In the genomic region with DNA sequence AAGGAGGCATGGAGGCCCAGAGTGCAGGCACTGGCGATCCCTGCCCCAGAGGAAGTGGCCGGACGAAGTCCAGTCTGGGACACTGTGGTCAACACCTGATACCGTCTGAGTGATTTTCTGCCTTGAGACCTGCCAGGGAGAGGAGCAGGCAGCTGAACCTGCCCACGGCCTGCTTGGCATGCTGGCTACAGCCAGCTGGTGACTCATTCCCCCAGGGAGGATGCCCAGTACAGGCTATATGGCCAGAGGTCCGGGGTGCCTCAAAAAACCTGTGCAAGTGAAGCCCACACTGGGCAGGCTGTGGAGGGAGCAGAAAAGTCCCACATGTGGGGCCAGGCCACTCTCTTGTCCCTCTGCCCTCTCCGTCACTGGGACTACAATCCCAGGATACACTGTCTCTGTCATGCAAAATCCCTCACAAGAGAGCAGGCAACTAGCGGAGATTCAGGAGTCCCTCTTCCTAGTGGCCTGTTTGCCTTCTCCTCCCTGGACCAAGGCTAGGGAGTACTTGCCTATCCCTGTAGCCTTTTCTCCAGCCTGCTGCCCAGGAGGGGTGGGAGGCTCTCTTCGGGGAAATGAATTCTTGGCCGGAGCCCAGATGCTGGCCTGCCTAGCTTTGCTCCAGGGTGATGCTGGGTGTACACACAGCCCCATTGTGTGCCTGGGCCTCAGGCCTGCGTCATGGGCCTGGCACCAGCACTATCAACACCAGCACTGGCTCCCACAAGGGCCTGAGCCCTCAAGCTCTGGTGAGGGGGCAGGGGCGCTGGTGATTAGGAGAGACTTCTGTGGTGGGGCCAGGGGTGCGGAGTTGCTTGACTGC, we compare ENCODE assay signal across 8 mouse cellular contexts. TPM values are rescaled to one million over a fixed set of nuclear protein-coding genes. Genes with fewer than 3 reads are reported as not detected.
DNase-seq lines count a peak whose midpoint lies in the region; ATAC-seq and TF ChIP-seq lines count a peak whose summit lies in the region.

No protein-coding gene starts in this region.

- no peak overlapping the region for H3K4me3 ChIP-seq in intestine, postnatal 0 days (ENCODE audit: low read depth, low read length)
- H3K4me3 ChIP-seq in midbrain, embryonic 12.5 days, result no peak overlapping the region
- H3K4me3 ChIP-seq in testis, adult 2 months (ENCODE audit: control insufficient read depth, low read depth, low read length), result no peak overlapping the region

- no peaks in the 10 kb centered on the region for H3K9me3 ChIP-seq in intestine, postnatal 0 days (ENCODE audit: control insufficient read depth)
- H3K9me3 ChIP-seq in midbrain, embryonic 12.5 days, result no peaks in the 10 kb centered on the region

- peaks cover 8% of the 10 kb centered on the region; the same call in 1 of the 2 replicates for H3K4me1 ChIP-seq in intestine, postnatal 0 days (replicated peaks; ENCODE audit: control insufficient read depth, insufficient read depth, low read length)
- H3K4me1 ChIP-seq in midbrain, embryonic 12.5 days, result 0 out of 2 replicates have a peak, but pooled peaks cover 4% of the 10 kb centered on the region
- H3K4me1 ChIP-seq in testis, adult 2 months (ENCODE audit: control insufficient read depth, insufficient read depth, low read length), result peaks cover under 1% of the 10 kb centered on the region

- no peak overlapping the region; the same call in 1 of the 2 replicates for H3K9ac ChIP-seq in intestine, postnatal 0 days (ENCODE audit: low read depth, low read length)
- H3K9ac ChIP-seq in midbrain, embryonic 12.5 days (replicated peaks), result no peak overlapping the region

- peak overlapping the region; percentile 70 for H3K27ac ChIP-seq in intestine, postnatal 0 days (ENCODE audit: low read depth, low read length)
- H3K27ac ChIP-seq in midbrain, embryonic 12.5 days (replicated peaks), result 0 out of 2 replicates have a peak overlapping the region, but pooled peaks have one; percentile 30
- H3K27ac ChIP-seq in testis, adult 2 months (ENCODE audit: control insufficient read depth, insufficient read depth, low read depth, low read length), result peak overlapping the region; percentile 9

- no peaks in the 10 kb centered on the region for H3K27me3 ChIP-seq in intestine, postnatal 0 days (replicated peaks; ENCODE audit: control insufficient read depth, insufficient read depth, low read length)
- no peaks in the 10 kb centered on the region for H3K27me3 ChIP-seq in midbrain, embryonic 12.5 days
- H3K27me3 ChIP-seq in testis, adult 2 months (ENCODE audit: control insufficient read depth, insufficient read depth, low read length), result no peaks in the 10 kb centered on the region

- WGBS in intestine, postnatal 0 days, result 66% methylated on average over 13 of the region's 13 CpGs
- 74% methylated on average over 13 of the region's 13 CpGs for WGBS in midbrain, embryonic 12.5 days

- 0 out of 2 replicates have a peak, but pooled peaks cover 4% of the 10 kb centered on the region for H3K36me3 ChIP-seq in intestine, postnatal 0 days (ENCODE audit: control insufficient read depth, insufficient read depth)
- no peaks in the 10 kb centered on the region for H3K36me3 ChIP-seq in midbrain, embryonic 12.5 days
- no peaks in the 10 kb centered on the region for H3K36me3 ChIP-seq in testis, adult 2 months (ENCODE audit: control insufficient read depth, insufficient read depth, low read length)

- DNase-seq in adrenal gland, adult 8-10 months, result peak; percentile 45
- peak; percentile 49 to 59 for DNase-seq in cerebellum, postnatal 14 days
- peak; percentile 85 for DNase-seq in gastrocnemius, postnatal 25 days
- peak; percentile 71 to 88 for DNase-seq in left cerebral cortex, adult 9 months (ENCODE audit: low spot score in 2 of 2)
- no peak for DNase-seq in thymus, adult 18-20 months

- TF ChIP-seq CTCF in intestine, postnatal 0 days (IDR thresholded peaks at IDR 0.05; ENCODE audit: low read depth), result no peak
- TF ChIP-seq CTCF in testis, adult 2 months (IDR thresholded peaks at IDR 0.05; ENCODE audit: control insufficient read depth, insufficient read depth, insufficient replicate concordance, low read depth, low read length), result no peak

- peak; percentile 50 for ATAC-seq in intestine, postnatal 0 days
- peak; percentile 54; the same call in 1 of the 2 replicates for ATAC-seq in midbrain, embryonic 12.5 days (ENCODE audit: low FRiP score, low read depth)

- no peak overlapping the region for H3K4me2 ChIP-seq in intestine, postnatal 0 days (replicated peaks; ENCODE audit: low read depth)
- no peak overlapping the region for H3K4me2 ChIP-seq in midbrain, embryonic 12.5 days (replicated peaks)

- TF ChIP-seq POLR2A in testis, adult 2 months (IDR thresholded peaks at IDR 0.05; ENCODE audit: control insufficient read depth, low read depth, low read length), result no peak

RNA-seq across cellular contexts. Expression of gene Tfeb, which starts 25.9 kb away (rescaled TPM):
- 10 to 100 TPM; 17.3 to 32.1 (median 24.2) TPM for total RNA-seq in adrenal gland, adult 8-10 months (2022)
- total RNA-seq in gastrocnemius, postnatal 25 days (2021), result 10 to 100 TPM; 65.8 to 67.7 TPM
- polyA plus RNA-seq in intestine, postnatal 0 days (2015; fragmentation: Nextera tagmentation; extraction: Ambion mirVana), result 30.0 and 34.5 TPM in 2 replicates
- 3.0 and 3.1 TPM in 2 replicates for polyA plus RNA-seq in midbrain, embryonic 12.5 days (2016; fragmentation: Nextera tagmentation; extraction: Ambion mirVana)
- polyA plus RNA-seq in testis, adult 2 months (2012; rRNA removed), result 4.4 and 5.2 TPM in 2 replicates

RNA-seq across cellular contexts. Expression of gene Pgc, which starts 36.1 kb away (rescaled TPM):
- not detected for total RNA-seq in adrenal gland, adult 8-10 months (2022)
- not detected for total RNA-seq in gastrocnemius, postnatal 25 days (2021)
- 7.4 and 24.6 TPM in 2 replicates for polyA plus RNA-seq in intestine, postnatal 0 days (2015; fragmentation: Nextera tagmentation; extraction: Ambion mirVana)
- polyA plus RNA-seq in midbrain, embryonic 12.5 days (2016; fragmentation: Nextera tagmentation; extraction: Ambion mirVana), result not detected in 2 replicates
- polyA plus RNA-seq in testis, adult 2 months (2012; rRNA removed), result 0.32 and 0.57 TPM in 2 replicates

Comparison
In these comparisons a context has a peak if more than half of its experiments do, and no peak if none do; other contexts are left out.
1. DNase-seq: peak in adrenal gland, adult 8-10 months (single experiment), cerebellum, postnatal 14 days (2 of 2), gastrocnemius, postnatal 25 days (single experiment) and left cerebral cortex, adult 9 months (2 of 2); none in thymus, adult 18-20 months (0 of 2).
2. H3K27ac ChIP-seq: peak in every context shown above with its lines; median percentile 70 in intestine, postnatal 0 days; 30 in midbrain, embryonic 12.5 days; 9 in testis, adult 2 months.